Mouse (Mus musculus) large intestine, adult 2 months (tissue): Measurements from ENCODE around the gene Tsku. TPM values are rescaled to one million over a fixed set of nuclear protein-coding genes. Genes with fewer than 3 reads are reported as not detected.

Experiments
- DNase-seq: peaks from one replicate; pipeline ENCODE4 v3.0.0-alpha.2; 2012; ENCODE audit warnings: low read depth, low spot score
- whole genome bisulfite sequencing: fragments of 180-500 bp; shearing (Covaris S2); methylation state at CpG from one replicate; pipeline ENCODE4 v1.1.7; 2018; 5-methylcytosine and 5-hydroxymethylcytosine counted together
- polyA plus RNA-seq: library from polyadenylated mRNA; depleted of rRNA; stranded (reverse); fragments of >200 nt; gene quantifications from 2 replicates; pipeline ENCODE4 v1.2.3, GENCODE M21; 2012; rRNA removed

Gene Tsku
- polyA plus RNA-seq: 5.5 and 26.3 TPM in 2 replicates

- WGBS: under 1% methylated on average over 52 of the region's 52 CpGs
- DNase-seq: peak; percentile 80
Observed at GRCm38 (mm10) chr7:98361063-98361652, at the start of gene Tsku. Tsku (minus strand) TSS chr7:98361328.

GRCm38 (mm10) chr7:98407615-98408014 is 46.5 kb upstream of the Tsku start:
- DNase-seq: no peak
- 84% methylated on average over 5 of the region's 5 CpGs for WGBS

- WGBS: 86% methylated on average over 4 of the region's 4 CpGs
- DNase-seq: no peak
Observed at GRCm38 (mm10) chr7:98403996-98404395, 42.9 kb upstream of the Tsku start.

- no peak for DNase-seq
- 80% methylated on average over 15 of the region's 15 CpGs for WGBS
Observed at GRCm38 (mm10) chr7:98402582-98403574, 41.8 kb upstream of the Tsku start.

GRCm38 (mm10) chr7:98392466-98393201 is 31.5 kb upstream of the Tsku start:
- no peak for DNase-seq

GRCm38 (mm10) chr7:98391351-98391936 is 30.3 kb upstream of the Tsku start:
- no peak for DNase-seq
- WGBS: 61% methylated on average over 7 of the region's 7 CpGs

More at GRCm38 (mm10) chr7:98392466-98393201, 31.5 kb upstream of the Tsku start:
- WGBS: 90% methylated on average over 8 of the region's 8 CpGs

GRCm38 (mm10) chr7:98390486-98390885 is 29.4 kb upstream of the Tsku start:
- no peak for DNase-seq
- WGBS: 70% methylated on average over 2 of the region's 2 CpGs

GRCm38 (mm10) chr7:98389656-98390055 is 28.5 kb upstream of the Tsku start:
- DNase-seq: no peak
- 91% methylated on average over 9 of the region's 9 CpGs for WGBS

GRCm38 (mm10) chr7:98388881-98389501 is 27.9 kb upstream of the Tsku start:
- 86% methylated on average over 12 of the region's 12 CpGs for WGBS
- no peak for DNase-seq

- WGBS: 45% methylated on average over 7 of the region's 7 CpGs
- DNase-seq: no peak
Observed at GRCm38 (mm10) chr7:98387201-98387600, 26.1 kb upstream of the Tsku start.

- WGBS: 26% methylated on average over 1 of the region's 1 CpGs
- DNase-seq: peak; percentile 99
Observed at GRCm38 (mm10) chr7:98385168-98385567, 24.0 kb upstream of the Tsku start.

- DNase-seq: peak; percentile 78
- WGBS: 18% methylated on average over 4 of the region's 4 CpGs
Observed at GRCm38 (mm10) chr7:98383337-98383736, 22.2 kb upstream of the Tsku start.

- 60% methylated on average over 6 of the region's 6 CpGs for WGBS
- no peak for DNase-seq
Observed at GRCm38 (mm10) chr7:98382784-98383183, 21.7 kb upstream of the Tsku start.

- DNase-seq: peak; percentile 85
- 38% methylated on average over 6 of the region's 6 CpGs for WGBS
Observed at GRCm38 (mm10) chr7:98380224-98380925, 19.2 kb upstream of the Tsku start.

GRCm38 (mm10) chr7:98379232-98379631 is 18.1 kb upstream of the Tsku start:
- no peak for DNase-seq
- WGBS: 42% methylated on average over 4 of the region's 4 CpGs

- no peak for DNase-seq
- WGBS: 49% methylated on average over 5 of the region's 5 CpGs
Observed at GRCm38 (mm10) chr7:98377257-98377656, 16.1 kb upstream of the Tsku start.

GRCm38 (mm10) chr7:98371161-98371560 is 10.0 kb upstream of the Tsku start:
- DNase-seq: no peak

GRCm38 (mm10) chr7:98369762-98370369 is 8.7 kb upstream of the Tsku start:
- DNase-seq: no peak
- 78% methylated on average over 10 of the region's 10 CpGs for WGBS

More at GRCm38 (mm10) chr7:98371161-98371560, 10.0 kb upstream of the Tsku start:
- WGBS: 54% methylated on average over 4 of the region's 4 CpGs
